Mouse (Mus musculus): ENCODE results near the gene Aldh16a1. TPM values are rescaled to one million over a fixed set of nuclear protein-coding genes. Genes with fewer than 3 reads are reported as not detected.
A peak's percentile ranks its signal among the peaks of the same experiment; 100 is the strongest.
"Not testable (repeated sequence)": the region's sequence is repeated elsewhere in the genome, so short reads cannot be mapped to it uniquely, and the experiment has no call there.

Aldh16a1 gene
- total RNA-seq, 2 experiments from 2014 or later = 10.5 to 18.0 TPM

- no peak for DNase-seq
Measured at GRCm38 (mm10) chr7:45113476-45113875, 40.9 kb downstream of the Aldh16a1 start.

DNA sequence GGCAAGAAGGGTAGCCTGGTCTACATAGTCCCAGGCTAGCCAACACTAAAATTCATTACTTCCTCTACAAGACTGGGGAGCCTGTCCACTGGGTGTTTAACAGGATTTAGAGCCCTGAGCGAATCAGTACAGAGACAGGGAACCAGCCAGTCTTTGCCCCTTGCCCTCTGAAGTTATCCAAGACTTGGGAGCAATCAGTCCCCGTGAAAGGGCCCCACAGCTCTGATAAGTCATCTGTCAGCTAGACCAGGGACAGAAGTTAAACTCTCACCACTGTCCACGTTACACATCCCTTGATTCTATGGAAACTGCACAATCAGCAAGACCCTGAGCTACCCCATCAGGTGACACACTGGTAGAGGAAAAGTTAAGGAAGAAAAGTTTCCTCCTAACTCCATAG lies 41.9 kb downstream of the Aldh16a1 start:
- no peak for DNase-seq

- no peak for DNase-seq
Measured at GRCm38 (mm10) chr7:45111940-45112339, 42.4 kb downstream of the Aldh16a1 start.

DNA sequence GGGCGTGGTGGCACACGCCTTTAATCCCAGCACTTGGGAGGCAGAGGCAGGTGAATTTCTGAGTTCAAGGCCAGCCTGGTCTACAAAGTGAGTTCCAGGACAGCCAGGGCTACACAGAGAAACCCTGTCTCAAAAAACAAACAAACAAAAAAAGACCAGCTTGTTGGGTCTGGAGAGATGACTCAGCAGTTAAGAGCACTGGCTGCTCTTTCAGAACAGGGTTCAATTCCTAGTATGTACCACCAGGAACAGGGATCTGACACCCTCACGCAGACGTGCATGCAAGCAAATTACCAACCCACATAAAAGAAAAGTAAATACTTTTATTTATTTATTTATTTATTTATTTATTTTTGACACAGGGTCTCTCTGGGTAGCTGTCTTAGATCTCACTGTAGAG lies 44.3 kb downstream of the Aldh16a1 start:
- DNase-seq = not testable (repeated sequence)

DNA sequence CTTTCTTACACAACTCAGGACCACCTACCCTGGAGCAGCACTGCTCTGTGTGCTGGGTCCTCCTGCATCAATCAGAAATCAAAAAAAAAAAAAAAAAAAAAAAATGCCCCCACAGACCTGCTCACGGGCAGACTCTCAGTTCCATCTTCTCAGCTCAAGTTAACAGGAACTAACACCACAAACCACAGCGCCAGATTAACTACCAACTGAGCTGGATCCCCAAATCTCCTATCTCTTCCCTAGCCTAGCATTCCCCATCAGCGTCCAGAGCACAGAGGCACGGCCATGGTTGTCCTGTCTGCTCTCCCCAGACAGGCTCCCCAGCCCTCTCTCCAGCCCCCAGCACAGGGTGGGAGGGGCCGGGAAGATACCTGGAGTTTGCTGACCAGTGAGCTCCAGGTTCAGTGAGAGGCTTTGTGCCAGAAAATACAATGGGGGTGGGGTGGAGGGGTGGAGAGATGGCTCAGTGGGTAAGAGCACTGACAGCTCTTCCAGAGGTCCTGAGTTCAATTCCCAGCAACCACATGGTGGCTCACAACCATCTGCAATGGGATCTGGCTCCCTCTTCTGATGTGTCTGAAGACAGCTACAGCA lies 47.2 kb downstream of the Aldh16a1 start:
- no peak for DNase-seq

DNA sequence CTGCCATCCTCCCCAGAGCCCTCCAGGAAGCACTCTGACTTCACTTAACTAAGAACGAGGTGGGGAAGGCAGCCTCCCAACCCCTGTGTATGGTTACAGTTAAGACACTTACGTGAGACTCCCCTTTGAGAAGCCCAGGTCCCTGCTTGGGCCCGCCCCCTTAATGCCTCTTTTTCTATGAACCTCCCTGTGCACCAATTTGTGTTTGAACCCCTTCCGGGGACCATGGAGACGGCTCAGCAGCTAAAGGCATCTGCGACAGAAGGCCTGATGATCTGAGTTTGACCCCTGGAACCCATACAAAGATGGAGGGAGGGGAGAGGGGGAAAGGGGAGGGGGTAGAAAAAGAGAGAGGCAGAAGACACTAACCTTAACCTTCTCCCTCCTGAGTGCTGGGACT lies 47.9 kb downstream of the Aldh16a1 start:
- DNase-seq = no peak

GRCm38 (mm10) chr7:45105491-45105890 lies 48.9 kb downstream of the Aldh16a1 start:
- DNase-seq = no peak

DNA sequence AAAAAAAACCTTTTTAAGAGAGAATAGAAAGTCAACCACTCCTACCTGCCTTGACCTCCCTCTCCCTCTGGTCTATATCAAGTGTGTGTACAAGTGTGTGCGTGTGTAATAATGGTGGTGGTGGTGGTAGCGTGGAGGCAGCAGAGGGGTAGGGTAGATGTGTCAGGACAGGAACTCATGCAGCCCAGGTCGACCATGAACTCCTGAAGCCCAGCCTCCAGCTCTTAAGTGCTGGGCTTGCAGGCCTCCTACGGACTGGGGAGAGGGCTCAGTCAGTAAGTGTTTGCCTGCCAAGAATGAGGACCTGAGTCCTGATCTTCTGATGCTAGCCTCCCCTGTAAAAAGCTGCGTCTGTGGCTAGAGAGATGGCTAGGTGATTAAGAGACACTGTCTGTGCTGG lies 49.4 kb downstream of the Aldh16a1 start:
- DNase-seq = no peak

DNA sequence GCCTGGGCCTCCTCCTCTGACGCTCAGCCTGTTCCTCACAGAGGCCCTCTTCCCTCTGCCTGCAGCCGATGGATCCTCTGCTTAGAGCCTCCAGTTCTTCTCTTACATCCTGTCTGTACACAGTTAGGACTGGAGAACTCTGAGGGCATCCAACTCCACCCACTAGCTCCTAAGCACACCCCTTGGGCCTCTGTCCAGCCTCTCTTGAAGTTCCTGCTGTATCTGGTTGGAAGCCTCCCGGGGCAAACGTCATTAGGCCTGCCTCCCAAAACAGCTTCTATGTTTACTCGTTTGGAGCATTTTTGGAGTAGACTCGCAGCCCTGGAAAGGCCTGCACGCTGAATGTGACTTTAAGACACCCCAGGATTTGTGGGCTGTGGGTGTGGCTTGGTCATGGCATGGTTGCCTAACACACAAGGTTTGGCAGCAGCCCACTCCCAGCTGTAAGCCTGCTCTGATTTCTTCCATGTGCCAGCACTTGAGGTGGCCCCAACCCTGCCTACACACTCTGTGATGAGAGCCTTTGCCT lies 50.7 kb downstream of the Aldh16a1 start, which contains the start of gene Fcgrt:
Gene Fcgrt (minus strand): TSS at position 200 of the 529 bp plus-strand sequence.
- peak in 1 of 2 experiments; percentile 45 for DNase-seq

GRCm38 (mm10) chr7:45102940-45103585 lies 51.3 kb downstream of the Aldh16a1 start:
- no peak for DNase-seq

- no peak for DNase-seq
Measured at GRCm38 (mm10) chr7:45102441-45102840, 51.9 kb downstream of the Aldh16a1 start.

DNA sequence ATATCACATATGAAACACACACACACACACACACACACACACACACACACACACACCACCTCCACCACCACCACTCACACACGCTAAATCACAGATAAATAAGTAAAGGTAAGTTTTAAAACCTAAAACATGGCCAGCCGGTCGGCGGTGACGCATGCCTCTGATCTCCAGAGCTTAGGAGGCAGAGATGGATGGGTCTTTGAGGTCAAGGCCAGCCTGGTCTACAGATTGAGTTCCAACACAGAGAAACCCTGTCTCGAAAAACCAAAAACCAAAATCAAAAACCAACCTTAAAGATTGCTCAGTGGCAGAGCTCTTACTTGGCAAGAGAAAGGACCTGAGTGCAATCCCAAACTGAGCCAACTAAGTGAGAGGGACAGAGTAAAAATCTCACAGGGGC lies 54.3 kb downstream of the Aldh16a1 start:
- no peak for DNase-seq

GRCm38 (mm10) chr7:45098541-45099240 lies 55.7 kb downstream of the Aldh16a1 start:
- DNase-seq = no peak

DNA sequence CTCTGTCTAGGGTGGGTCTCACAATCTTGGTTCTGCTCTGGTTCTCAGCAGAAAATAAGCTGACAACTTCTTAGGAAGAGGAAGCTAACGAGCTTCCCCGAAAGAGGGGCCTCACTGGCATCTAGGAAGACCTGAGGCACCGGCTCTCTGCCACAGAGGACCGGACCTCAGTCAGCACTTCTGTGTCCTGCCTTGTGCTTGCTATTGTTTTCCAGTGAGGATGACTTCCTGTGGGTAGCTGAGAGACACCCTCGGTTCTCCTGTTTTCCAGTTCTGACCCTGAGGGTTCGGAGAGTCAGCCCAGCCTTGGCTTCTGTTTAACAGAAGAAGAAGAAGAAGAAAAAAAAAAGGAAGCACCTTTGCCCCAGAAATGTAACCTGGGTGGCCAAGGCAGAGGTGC lies 56.9 kb downstream of the Aldh16a1 start:
- DNase-seq = no peak

- DNase-seq = not testable (repeated sequence)
Measured at GRCm38 (mm10) chr7:45095965-45096364, 58.4 kb downstream of the Aldh16a1 start.

GRCm38 (mm10) chr7:45095367-45095766 lies 59.0 kb downstream of the Aldh16a1 start:
- DNase-seq = no peak

GRCm38 (mm10) chr7:45094121-45094520 lies 60.3 kb downstream of the Aldh16a1 start:
- DNase-seq = no peak

DNA sequence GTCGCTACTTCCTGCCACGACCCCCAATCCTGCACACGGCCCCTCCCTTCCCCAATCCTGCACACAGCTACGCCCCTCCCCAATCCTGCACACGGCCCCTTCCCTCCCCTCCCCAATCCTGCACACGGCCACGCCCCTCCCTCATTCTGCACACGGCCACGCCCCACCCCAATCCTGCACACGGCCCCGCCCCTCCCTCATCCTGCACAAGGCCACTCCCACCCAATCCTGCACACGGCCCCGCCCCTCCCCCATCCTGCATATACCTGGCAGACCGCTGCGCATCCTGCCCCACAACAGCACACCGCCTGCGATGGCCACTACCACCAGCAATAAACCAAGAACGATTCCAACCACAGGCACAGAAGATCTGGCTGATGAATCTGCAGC lies 60.9 kb downstream of the Aldh16a1 start:
- DNase-seq = no peak

- no peak for DNase-seq
Measured at GRCm38 (mm10) chr7:45092828-45093515, 61.4 kb downstream of the Aldh16a1 start.

- DNase-seq = peak in 1 of 2 experiments; percentile 37
Measured at GRCm38 (mm10) chr7:45092048-45092447, 62.3 kb downstream of the Aldh16a1 start, which contains the start of gene Rcn3. Gene Rcn3, minus strand, starts transcription at chr7:45092221.

GRCm38 (mm10) chr7:45091001-45091990 lies 63.1 kb downstream of the Aldh16a1 start:
- no peak for DNase-seq

Data from layer of hippocampus, postnatal 36 days (tissue).